Mouse (Mus musculus) embryo, embryonic 11.5 days (tissue): ENCODE data around the gene Otud7b.
"Not testable (repeated sequence)": the region's sequence is repeated elsewhere in the genome, so short reads cannot be mapped to it uniquely, and the experiment has no call there.

ENCODE experiments used
- DNase-seq: peaks from one replicate; pipeline ENCODE4 v3.0.0-alpha.2; 2012; ENCODE audit warnings: low read depth, low spot score

Gene Otud7b

GRCm38 (mm10) chr3:96135011-96135410, 30.7 kb downstream of the Otud7b start:
- no peak for DNase-seq

- no peak for DNase-seq
Observed at GRCm38 (mm10) chr3:96147950-96148349, 43.6 kb downstream of the Otud7b start.

- DNase-seq: no peak
Observed at GRCm38 (mm10) chr3:96151836-96152235, 47.5 kb downstream of the Otud7b start.

- DNase-seq: no peak
Observed at GRCm38 (mm10) chr3:96152611-96153010, 48.3 kb downstream of the Otud7b start.

- DNase-seq: no peak
Observed at GRCm38 (mm10) chr3:96155501-96155900, 51.2 kb downstream of the Otud7b start.

GRCm38 (mm10) chr3:96159820-96160219, 55.5 kb downstream of the Otud7b start:
- no peak for DNase-seq

- DNase-seq: no peak
Observed at GRCm38 (mm10) chr3:96160222-96160802, 56.0 kb downstream of the Otud7b start.

GRCm38 (mm10) chr3:96160803-96161516, 56.6 kb downstream of the Otud7b start:
- DNase-seq: no peak

GRCm38 (mm10) chr3:96161869-96162840, 57.8 kb downstream of the Otud7b start, which contains the start of gene Mtmr11:
TSS of gene Mtmr11 (plus strand) at chr3:96162004.
- DNase-seq: no peak

GRCm38 (mm10) chr3:96163040-96163439, 58.7 kb downstream of the Otud7b start:
- DNase-seq: no peak

- DNase-seq: no peak
Observed at GRCm38 (mm10) chr3:96168466-96169158, 64.3 kb downstream of the Otud7b start.

GRCm38 (mm10) chr3:96170276-96170675, 65.9 kb downstream of the Otud7b start:
- no peak for DNase-seq

- DNase-seq: no peak
Observed at GRCm38 (mm10) chr3:96170976-96171545, 66.7 kb downstream of the Otud7b start.

GRCm38 (mm10) chr3:96171583-96172196, 67.4 kb downstream of the Otud7b start:
- DNase-seq: no peak

GRCm38 (mm10) chr3:96172197-96173178, 68.2 kb downstream of the Otud7b start, which contains the start of gene Sf3b4:
TSS of gene Sf3b4 (plus strand) at chr3:96172332.
- peak; percentile 80 for DNase-seq

- no peak for DNase-seq
Observed at GRCm38 (mm10) chr3:96173185-96173584, 68.9 kb downstream of the Otud7b start.

- not testable (repeated sequence) for DNase-seq
Observed at GRCm38 (mm10) chr3:96174042-96174441, 69.7 kb downstream of the Otud7b start.

GRCm38 (mm10) chr3:96175251-96175650, 70.9 kb downstream of the Otud7b start:
- no peak for DNase-seq

GRCm38 (mm10) chr3:96178427-96178826, 74.1 kb downstream of the Otud7b start:
- no peak for DNase-seq
